Mouse (Mus musculus) heart, postnatal 0 days (tissue): ENCODE data around the gene Rbx1.

Source experiments
- CTCF ChIP-seq: IDR thresholded peaks from 2 replicates; pipeline ENCODE4 v1.5.1; 2016; ENCODE audit warnings: antibody characterized with exemption, control low read depth, low read depth
- EP300 ChIP-seq: IDR thresholded peaks from 2 replicates; pipeline ENCODE4 v1.6.1; 2016; ENCODE audit warnings: antibody characterized with exemption, low read depth

DNA sequence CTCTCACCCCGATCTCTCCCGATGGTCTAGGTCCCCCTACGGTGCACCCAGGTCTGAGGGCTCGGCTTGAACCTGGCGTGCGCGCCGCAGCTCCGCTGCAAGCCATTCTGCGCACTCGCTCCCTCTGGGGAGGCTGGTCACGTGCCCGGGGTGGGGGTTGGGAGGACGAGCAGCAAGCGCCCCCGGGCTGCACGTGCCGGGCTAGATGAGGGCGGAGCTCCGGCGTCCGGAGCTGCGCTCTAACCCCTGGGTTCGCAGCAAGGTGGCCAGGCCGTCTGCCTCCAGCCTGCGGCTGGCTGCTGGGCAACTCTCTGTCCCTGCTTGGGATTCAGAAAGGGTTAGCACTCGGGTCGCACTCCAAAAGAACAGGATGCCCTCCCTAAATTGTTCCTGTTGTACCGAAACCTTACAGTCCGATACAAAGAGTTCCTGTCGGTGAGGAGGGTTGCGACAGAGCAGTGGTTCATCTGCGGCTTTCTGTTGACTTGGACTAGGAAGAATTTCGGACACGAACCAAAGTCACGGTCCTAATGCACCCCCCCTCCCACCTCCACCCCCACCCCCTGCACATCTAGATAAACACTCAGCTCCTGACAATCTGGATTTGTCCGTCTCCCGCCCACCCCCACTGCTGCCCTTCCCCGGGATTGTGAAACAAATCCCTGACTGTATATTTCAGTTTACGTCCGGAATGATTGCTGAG, 57.2 kb downstream of the Rbx1 start:
- TF ChIP-seq CTCF (peak; percentile 15), EP300 (peak; percentile 94)
